Mouse (Mus musculus) A20 (cell line): ENCODE results near the gene Clcn1.

Experiments
- DNase-seq: peaks from one replicate; pipeline ENCODE4 v3.0.0-alpha.2; 2011; ENCODE audit warnings: low read depth, low spot score

The Clcn1 gene

GRCm38 (mm10) chr6:42350021-42350967, 63.8 kb downstream of the Clcn1 start:
- no peak for DNase-seq

GRCm38 (mm10) chr6:42350968-42351775, 64.7 kb downstream of the Clcn1 start:
- no peak for DNase-seq

- DNase-seq: no peak
These were observed 65.4 kb downstream of the Clcn1 start for GRCm38 (mm10) chr6:42351776-42352485.

GRCm38 (mm10) chr6:42352486-42352846, 66.0 kb downstream of the Clcn1 start:
- DNase-seq: no peak

GRCm38 (mm10) chr6:42353180-42353579, 66.7 kb downstream of the Clcn1 start:
- no peak for DNase-seq

GRCm38 (mm10) chr6:42354076-42355019, 67.9 kb downstream of the Clcn1 start:
- no peak for DNase-seq

GRCm38 (mm10) chr6:42355366-42355765, 68.9 kb downstream of the Clcn1 start:
- no peak for DNase-seq

- DNase-seq: no peak
These were observed 69.5 kb downstream of the Clcn1 start for GRCm38 (mm10) chr6:42355794-42356600.

- DNase-seq: no peak
These were observed 70.4 kb downstream of the Clcn1 start for GRCm38 (mm10) chr6:42356913-42357312.

- DNase-seq: no peak
These were observed 71.4 kb downstream of the Clcn1 start for GRCm38 (mm10) chr6:42357901-42358300.

- no peak for DNase-seq
These were observed 72.4 kb downstream of the Clcn1 start for GRCm38 (mm10) chr6:42358901-42359300.

- no peak for DNase-seq
These were observed 73.1 kb downstream of the Clcn1 start for GRCm38 (mm10) chr6:42359364-42360147.

- no peak for DNase-seq
These were observed 73.9 kb downstream of the Clcn1 start for GRCm38 (mm10) chr6:42360231-42360840.

- DNase-seq: no peak
These were observed 74.8 kb downstream of the Clcn1 start for GRCm38 (mm10) chr6:42361041-42361895.

GRCm38 (mm10) chr6:42362074-42362473, 75.6 kb downstream of the Clcn1 start:
- no peak for DNase-seq

GRCm38 (mm10) chr6:42362497-42362896, 76.0 kb downstream of the Clcn1 start:
- DNase-seq: no peak

GRCm38 (mm10) chr6:42362974-42363373, 76.5 kb downstream of the Clcn1 start:
- no peak for DNase-seq

- DNase-seq: no peak
These were observed 77.6 kb downstream of the Clcn1 start for GRCm38 (mm10) chr6:42364066-42364465.
